Mouse (Mus musculus) lung, adult 2 months (tissue): Measurements from ENCODE around the gene Comt. TPM values are rescaled to one million over a fixed set of nuclear protein-coding genes. Genes with fewer than 3 reads are reported as not detected.

Experiments
- DNase-seq: peaks from one replicate; pipeline ENCODE4 v3.0.0; 2022
- H3K4me1 ChIP-seq: fragments of 200-500 bp; 2 replicates; pipeline ENCODE4 v1.6.1; 2011; ENCODE audit warnings: low read length; ENCODE audit not compliant: control insufficient read depth, insufficient read depth
- H3K4me3 ChIP-seq: fragments of 200-500 bp; replicated peaks from 2 replicates; pipeline ENCODE3; 2011; ENCODE audit warnings: low read depth, mild to moderate bottlenecking, control low read depth, low read length; ENCODE audit errors: extremely low read depth
- CTCF ChIP-seq: fragments of 200-500 bp; IDR thresholded peaks from 2 replicates; pipeline ENCODE4 v1.5.1; 2011; ENCODE audit warnings: mild to moderate bottlenecking, low read length, control low read depth; ENCODE audit not compliant: insufficient read depth
- POLR2A ChIP-seq: fragments of 200-500 bp; IDR thresholded peaks from 2 replicates; pipeline ENCODE4 v1.6.1; 2011; ENCODE audit warnings: low read depth, mild to moderate bottlenecking, control low read depth, low read length, borderline replicate concordance; ENCODE audit errors: extremely low read depth
- WGBS: fragments of 180-500 bp; shearing (Covaris S2); methylation state at CpG from one replicate; pipeline ENCODE4 v1.1.7; 2018; 5-methylcytosine and 5-hydroxymethylcytosine counted together
- polyA plus RNA-seq: library from polyadenylated mRNA; depleted of rRNA; stranded (reverse); fragments of >200 nt; gene quantifications from 2 replicates; pipeline ENCODE4 v1.2.3, GENCODE M21; 2012; rRNA removed

The Comt gene
- polyA plus RNA-seq, 1 experiment: 171 TPM

- Histone ChIP-seq H3K4me3 (no peak overlapping the region), H3K4me1 (no peaks in the 10 kb centered on the region)
- 64% methylated on average over 3 of the region's 3 CpGs for WGBS
- TF ChIP-seq POLR2A (no peak), CTCF (no peak)
- DNase-seq: no peak
These were observed 49.4 kb downstream of the Comt start for GRCm38 (mm10) chr16:18377203-18377602.

- no peak for DNase-seq
- Histone ChIP-seq H3K4me1 (no peaks in the 10 kb centered on the region), H3K4me3 (no peak overlapping the region)
- TF ChIP-seq CTCF (no peak), POLR2A (no peak)
- 67% methylated on average over 7 of the region's 7 CpGs for WGBS
These were observed 50.2 kb downstream of the Comt start for GRCm38 (mm10) chr16:18376297-18376954.

GRCm38 (mm10) chr16:18373632-18374031 lies 53.0 kb downstream of the Comt start:
- no peaks in the 10 kb centered on the region for H3K4me1 ChIP-seq
- TF ChIP-seq POLR2A (no peak), CTCF (no peak)
- H3K4me3 ChIP-seq: no peak overlapping the region
- 95% methylated on average over 4 of the region's 4 CpGs for WGBS
- DNase-seq: no peak

- WGBS: 90% methylated on average over 3 of the region's 3 CpGs
- H3K4me3 ChIP-seq: no peak overlapping the region
- TF ChIP-seq POLR2A (no peak), CTCF (no peak)
- DNase-seq: no peak
- no peaks in the 10 kb centered on the region for H3K4me1 ChIP-seq
These were observed 56.5 kb downstream of the Comt start for GRCm38 (mm10) chr16:18370197-18370596.

GRCm38 (mm10) chr16:18366849-18367248 lies 59.8 kb downstream of the Comt start:
- Histone ChIP-seq H3K4me1 (no peaks in the 10 kb centered on the region), H3K4me3 (no peak overlapping the region)
- WGBS: 79% methylated on average over 4 of the region's 4 CpGs
- no peak for TF ChIP-seq POLR2A
- no peak for TF ChIP-seq CTCF
- no peak for DNase-seq

- Histone ChIP-seq H3K4me1 (no peaks in the 10 kb centered on the region), H3K4me3 (no peak overlapping the region)
- 73% methylated on average over 8 of the region's 8 CpGs for WGBS
- DNase-seq: no peak
- TF ChIP-seq POLR2A: no peak
- no peak for TF ChIP-seq CTCF
These were observed 63.7 kb downstream of the Comt start for GRCm38 (mm10) chr16:18362948-18363347.

GRCm38 (mm10) chr16:18360151-18360805 lies 66.4 kb downstream of the Comt start:
- H3K4me1 ChIP-seq: no peaks in the 10 kb centered on the region
- no peak for TF ChIP-seq POLR2A
- no peak for TF ChIP-seq CTCF
- 74% methylated on average over 6 of the region's 6 CpGs for WGBS

GRCm38 (mm10) chr16:18357977-18358376 lies 68.7 kb downstream of the Comt start:
- DNase-seq: no peak
- TF ChIP-seq POLR2A (no peak), CTCF (no peak)
- Histone ChIP-seq H3K4me1 (no peaks in the 10 kb centered on the region), H3K4me3 (no peak overlapping the region)
- 90% methylated on average over 6 of the region's 6 CpGs for WGBS

More at GRCm38 (mm10) chr16:18360151-18360805, 66.4 kb downstream of the Comt start:
- H3K4me3 ChIP-seq: no peak overlapping the region
- DNase-seq: no peak

GRCm38 (mm10) chr16:18356961-18357360 lies 69.7 kb downstream of the Comt start:
- WGBS: 62% methylated on average over 1 of the region's 1 CpGs
- no peak for TF ChIP-seq CTCF
- TF ChIP-seq POLR2A: no peak
- DNase-seq: no peak
- Histone ChIP-seq H3K4me3 (no peak overlapping the region), H3K4me1 (no peaks in the 10 kb centered on the region)

Other genes starting within 250 kb of the Comt start
- gene Ccdc188, start 209.0 kb downstream of the Comt start, polyA plus RNA-seq: not detected in 2 replicates
- gene Zdhhc8, start 191.7 kb downstream of the Comt start, polyA plus RNA-seq: 98.7 and 124 TPM in 2 replicates
- 41.9 and 55.2 TPM in 2 replicates for gene Trmt2a, start 178.2 kb downstream of the Comt start, polyA plus RNA-seq
- gene Ranbp1, start 178.1 kb downstream of the Comt start, polyA plus RNA-seq: 31.5 and 34.8 TPM in 2 replicates
- 0.34 TPM in 1 of 2 replicates, not detected in the other for gene Gm49776, start 168.5 kb downstream of the Comt start, polyA plus RNA-seq
- gene Dgcr8, start 137.6 kb downstream of the Comt start, polyA plus RNA-seq: 16.0 and 22.3 TPM in 2 replicates
- 35.1 and 36.1 TPM in 2 replicates for gene Tango2, start 78.7 kb downstream of the Comt start, polyA plus RNA-seq
- 49.9 and 53.7 TPM in 2 replicates for gene Arvcf, start 78.7 kb downstream of the Comt start, polyA plus RNA-seq
- 11.7 and 19.4 TPM in 2 replicates for gene Txnrd2, start 468 bp downstream of the Comt start, polyA plus RNA-seq
- gene Gnb1l, start 71.9 kb upstream of the Comt start, polyA plus RNA-seq: 9.4 and 11.3 TPM in 2 replicates
- 5.9 and 6.5 TPM in 2 replicates for gene Rtl10, start 72.0 kb upstream of the Comt start, polyA plus RNA-seq
- gene Tbx1, start 163.8 kb upstream of the Comt start, polyA plus RNA-seq: 32.5 and 38.4 TPM in 2 replicates
- gene Gp1bb, start 195.6 kb upstream of the Comt start, polyA plus RNA-seq: 9.7 and 15.5 TPM in 2 replicates
- gene Gm49601, start 199.6 kb upstream of the Comt start, polyA plus RNA-seq: 3.6 and 9.4 TPM in 2 replicates
- 9.0 and 22.0 TPM in 2 replicates for gene Sept5, start 203.1 kb upstream of the Comt start, polyA plus RNA-seq